Mouse (Mus musculus): ENCODE measurements around the gene Fbxo48. TPM values are rescaled to one million over a fixed set of nuclear protein-coding genes. Genes with fewer than 3 reads are reported as not detected.

Gene Fbxo48
- total RNA-seq, 4 experiments from 2014 or later: 0.13 to 0.36 TPM; not detected in 2

- DNase-seq (ENCODE audit: low spot score in 2 of 2): no peak
Observed at GRCm38 (mm10) chr11:16969650-16970049, 18.5 kb downstream of the Fbxo48 start.

GRCm38 (mm10) chr11:16972027-16972426 lies 20.9 kb downstream of the Fbxo48 start:
- no peak for DNase-seq (ENCODE audit: low spot score in 2 of 2)

- DNase-seq (ENCODE audit: low spot score in 2 of 2): no peak
Observed at GRCm38 (mm10) chr11:16973086-16973485, 21.9 kb downstream of the Fbxo48 start.

- DNase-seq (ENCODE audit: low spot score in 2 of 2): no peak
Observed at GRCm38 (mm10) chr11:16976937-16977336, 25.8 kb downstream of the Fbxo48 start.

- DNase-seq (ENCODE audit: low spot score in 2 of 2): no peak
Observed at GRCm38 (mm10) chr11:16977611-16978010, 26.4 kb downstream of the Fbxo48 start.

- DNase-seq (ENCODE audit: low spot score in 2 of 2): no peak
Observed at GRCm38 (mm10) chr11:16978161-16978707, 27.1 kb downstream of the Fbxo48 start.

- no peak for DNase-seq (ENCODE audit: low spot score in 2 of 2)
Observed at GRCm38 (mm10) chr11:16986550-16987187, 35.5 kb downstream of the Fbxo48 start.

- no peak for DNase-seq (ENCODE audit: low spot score in 2 of 2)
Observed at GRCm38 (mm10) chr11:16987745-16988328, 36.7 kb downstream of the Fbxo48 start.

- no peak for DNase-seq (ENCODE audit: low spot score in 2 of 2)
Observed at GRCm38 (mm10) chr11:16989885-16990284, 38.7 kb downstream of the Fbxo48 start.

GRCm38 (mm10) chr11:16992880-16993279 lies 41.7 kb downstream of the Fbxo48 start:
- DNase-seq (ENCODE audit: low spot score in 2 of 2): no peak

- DNase-seq (ENCODE audit: low spot score in 2 of 2): no peak
Observed at GRCm38 (mm10) chr11:16996818-16997217, 45.6 kb downstream of the Fbxo48 start.

- no peak for DNase-seq (ENCODE audit: low spot score in 2 of 2)
Observed at GRCm38 (mm10) chr11:16997465-16997864, 46.3 kb downstream of the Fbxo48 start.

- DNase-seq (ENCODE audit: low spot score in 2 of 2): no peak
Observed at GRCm38 (mm10) chr11:16999387-16999786, 48.2 kb downstream of the Fbxo48 start.

- no peak for DNase-seq (ENCODE audit: low spot score in 2 of 2)
Observed at GRCm38 (mm10) chr11:16999933-17000332, 48.8 kb downstream of the Fbxo48 start.

GRCm38 (mm10) chr11:17000353-17001334 lies 49.5 kb downstream of the Fbxo48 start:
- DNase-seq (ENCODE audit: low spot score in 2 of 2): no peak

- no peak for DNase-seq (ENCODE audit: low spot score in 2 of 2)
Observed at GRCm38 (mm10) chr11:17002739-17003373, 51.7 kb downstream of the Fbxo48 start.

- no peak for DNase-seq (ENCODE audit: low spot score in 2 of 2)
Observed at GRCm38 (mm10) chr11:17003757-17004156, 52.6 kb downstream of the Fbxo48 start.
